Mouse (Mus musculus): ENCODE data around the gene Tmem247.

DNA sequence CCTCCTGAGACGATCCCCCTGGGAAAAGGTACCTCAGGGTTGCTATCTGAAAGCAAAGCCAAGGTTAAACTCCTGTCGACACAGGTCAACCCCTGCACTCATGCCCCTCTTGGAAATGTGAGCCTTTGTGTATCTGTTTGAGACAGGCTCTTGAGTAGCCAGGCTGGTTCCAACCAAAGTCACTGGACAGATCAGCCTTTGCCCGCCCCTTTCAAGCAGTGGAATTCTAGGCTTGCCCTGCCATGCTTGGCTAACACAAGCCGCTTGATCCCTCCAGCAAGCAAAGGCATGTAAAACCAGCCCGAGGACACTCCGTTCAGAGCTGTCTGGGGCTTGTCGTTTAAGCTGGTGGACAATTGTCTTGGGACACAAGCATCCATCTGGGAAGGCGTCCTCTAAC, 8.8 kb upstream of the Tmem247 start:
- TF ChIP-seq POLR2A (IDR thresholded peaks at IDR 0.05; ENCODE audit: borderline replicate concordance, extremely low read depth, insufficient read depth, insufficient read length, poor library complexity, severe bottlenecking), result no peak
- no peak for TF ChIP-seq CTCF (IDR thresholded peaks at IDR 0.05; ENCODE audit: borderline replicate concordance, extremely low read depth, insufficient read depth, insufficient read length)

All from brain, embryonic 14.5 days (tissue).